Mouse (Mus musculus) c-Kit-negative CD71-positive TER-119-positive erythroid progenitor cells, embryonic 14.5 days (primary cell): ENCODE results near the gene Mfge8.

Experiments used
- DNase-seq: peaks from one replicate; pipeline ENCODE4 v3.0.0-alpha.2; 2013; ENCODE audit warnings: low read depth, low spot score

The Mfge8 gene

DNA sequence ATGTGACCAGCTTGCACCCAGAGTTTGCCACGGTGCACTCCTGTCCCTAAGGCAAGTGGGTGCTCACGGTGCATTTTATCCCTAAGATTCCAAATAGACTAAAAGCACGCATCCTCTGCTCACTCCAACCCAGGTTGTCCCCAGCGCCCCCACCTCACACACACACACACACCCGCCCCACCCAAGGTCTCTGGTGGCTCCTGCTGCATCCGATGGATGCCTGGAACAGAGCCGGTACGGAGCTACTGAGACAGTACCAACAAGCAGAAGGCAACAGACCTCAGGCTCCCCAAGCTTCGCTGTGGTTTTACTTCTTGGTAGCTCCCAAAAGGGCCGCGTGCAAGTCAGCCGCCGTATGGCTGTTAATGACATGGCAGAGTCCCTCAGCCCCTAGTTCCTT lies 18.5 kb downstream of the Mfge8 start:
- DNase-seq = no peak

DNA sequence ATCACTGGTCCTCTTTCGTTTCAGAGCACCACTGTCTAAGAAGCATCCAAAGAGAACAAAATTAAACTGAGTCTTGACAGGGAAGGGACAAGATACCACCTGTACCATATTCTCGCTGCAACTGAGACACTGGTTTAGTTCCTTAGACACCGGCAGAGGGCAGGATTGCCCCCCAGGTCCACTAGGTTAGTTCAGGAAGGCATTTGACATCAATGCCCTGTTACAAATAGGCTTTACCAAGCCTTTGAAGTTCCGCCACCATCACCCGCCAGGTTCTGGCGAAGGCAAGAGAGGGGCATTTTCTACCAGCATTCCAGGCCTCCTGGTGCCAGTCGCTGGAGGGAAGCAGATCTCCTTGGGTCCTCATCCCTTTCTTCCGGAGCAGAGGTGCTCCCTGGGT lies 19.0 kb downstream of the Mfge8 start:
- no peak for DNase-seq

DNA sequence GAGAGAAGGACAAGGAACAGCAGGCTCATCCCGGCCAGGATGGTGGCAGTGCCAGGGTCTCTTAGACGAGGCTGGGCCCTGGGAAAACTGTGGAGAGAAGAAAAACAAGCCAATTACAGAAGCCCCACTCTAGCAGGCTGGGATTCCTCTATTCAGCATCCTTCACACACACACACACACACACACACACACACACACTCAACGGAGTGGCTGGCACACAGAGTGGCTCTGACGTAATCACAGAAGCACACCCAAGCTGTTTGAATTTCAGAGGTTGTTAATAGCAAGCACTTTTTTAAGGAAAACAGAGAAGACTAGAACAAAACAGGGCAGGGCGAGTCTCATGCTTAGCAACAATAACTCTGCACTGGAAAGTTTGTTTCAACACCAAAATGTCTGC lies 25.4 kb downstream of the Mfge8 start:
- DNase-seq = no peak

DNA sequence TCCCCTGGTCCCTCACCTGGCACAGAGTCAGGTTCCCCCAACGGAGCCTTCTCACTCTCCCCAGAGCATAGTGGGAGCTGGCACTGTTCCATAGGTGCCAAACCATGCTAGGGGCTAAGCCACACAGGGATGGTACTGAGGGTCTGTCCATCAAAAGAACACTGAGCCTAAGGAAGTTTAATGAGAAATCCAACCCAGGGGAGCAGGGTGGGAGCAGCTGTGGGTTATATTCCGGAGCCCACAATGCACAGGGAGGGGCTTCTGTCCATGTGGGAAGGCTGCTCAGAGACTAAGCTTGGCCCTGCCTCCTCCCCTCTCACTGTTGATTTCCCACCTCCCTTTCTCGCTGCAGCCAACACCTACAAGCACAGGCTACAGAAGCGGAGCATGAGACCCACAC lies 35.0 kb downstream of the Mfge8 start:
- DNase-seq = no peak

DNA sequence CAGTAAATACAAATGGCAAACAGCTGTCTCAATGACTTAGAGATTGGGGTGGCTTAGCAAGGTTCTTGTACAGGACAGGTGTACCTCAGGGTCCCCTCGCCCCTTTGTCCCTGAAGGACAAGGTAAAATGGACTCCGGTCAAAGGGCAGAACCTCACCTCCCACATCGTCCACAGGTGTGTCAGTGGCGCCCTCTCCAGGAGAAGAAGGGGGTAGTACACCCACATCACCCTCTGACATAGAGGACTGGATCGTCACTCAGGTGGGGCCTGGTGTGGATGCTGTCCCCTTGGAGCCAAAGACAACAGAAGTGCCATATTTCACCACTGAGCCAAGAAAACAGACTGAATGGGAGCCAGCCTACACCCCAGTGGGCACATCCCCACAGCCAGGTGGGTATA lies 52.4 kb downstream of the Mfge8 start:
- no peak for DNase-seq

DNA sequence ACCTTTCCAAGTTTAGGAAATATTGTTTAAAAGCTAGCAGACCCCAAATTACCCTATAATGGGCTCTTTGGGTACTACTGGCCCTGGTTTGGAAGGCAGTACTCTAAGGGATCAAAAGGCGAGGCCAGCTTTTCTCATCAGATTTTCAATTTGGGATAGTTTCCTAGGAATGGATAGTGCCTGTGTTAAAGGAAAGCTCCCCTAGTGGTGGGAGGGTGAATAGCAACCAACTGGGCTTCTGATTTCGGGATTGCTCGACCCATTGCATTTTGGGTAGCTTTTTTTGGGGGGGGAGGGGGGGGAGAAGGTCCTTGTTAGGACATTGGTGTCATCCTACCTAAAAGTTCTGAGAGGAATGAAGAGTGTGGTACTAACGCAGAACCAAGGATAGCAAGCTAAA lies 59.7 kb downstream of the Mfge8 start:
- DNase-seq = peak; percentile 5
